In the genomic region with DNA sequence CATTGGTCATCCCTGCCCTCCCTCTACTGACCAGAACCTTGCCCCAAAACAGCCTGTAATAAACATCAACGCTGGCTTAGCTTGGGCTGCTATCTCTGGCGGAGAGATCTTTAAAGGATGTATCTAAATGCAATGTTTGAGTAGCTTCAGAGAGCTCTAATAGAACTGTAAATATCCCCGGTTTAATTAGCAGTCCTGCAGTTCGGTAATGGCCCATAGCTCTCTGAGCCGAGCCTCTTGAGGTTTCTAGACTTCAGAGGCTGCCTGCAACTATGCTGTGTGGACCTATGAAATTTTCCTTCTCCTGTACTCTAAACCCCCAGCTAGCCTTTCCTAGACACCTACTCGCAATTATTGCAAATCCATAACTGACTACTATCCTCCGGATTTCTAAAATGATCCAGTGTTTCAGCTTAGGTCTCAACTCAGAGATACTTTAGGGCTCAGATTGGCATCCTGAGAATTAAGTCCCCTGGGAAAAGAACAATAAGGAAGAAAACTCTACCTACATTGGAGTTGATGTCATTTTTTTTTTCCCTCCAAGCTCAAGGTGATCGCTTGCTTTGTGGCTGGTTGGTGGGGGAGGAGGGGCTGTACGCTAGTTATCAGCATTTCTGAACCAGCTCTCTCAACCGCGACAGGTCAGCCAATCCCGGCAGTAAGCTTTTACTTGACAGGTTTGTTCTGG, we compare ENCODE assay signal across 8 mouse cellular contexts. TPM values are rescaled to one million over a fixed set of nuclear protein-coding genes. Genes with fewer than 3 reads are reported as not detected.
DNase-seq lines count a peak whose midpoint lies in the region; ATAC-seq and TF ChIP-seq lines count a peak whose summit lies in the region.

No protein-coding gene starts in this region.

- peak overlapping the region; percentile 89 for H3K9ac ChIP-seq in ES-E14 (ENCODE audit: insufficient read depth, low read depth, low read length, poor library complexity, severe bottlenecking)
- H3K9ac ChIP-seq in forebrain, embryonic 11.5 days (ENCODE audit: low read length) = peak overlapping the region; percentile 62
- peak overlapping the region; percentile 69 for H3K9ac ChIP-seq in limb, embryonic 14.5 days (ENCODE audit: low read depth, low read length, severe bottlenecking)
- H3K9ac ChIP-seq in stomach, embryonic 15.5 days = peak overlapping the region; percentile 42; the same call in 1 of the 2 replicates

- peaks cover 13% of the 10 kb centered on the region for H3K27me3 ChIP-seq in heart, embryonic 10.5 days (ENCODE audit: insufficient read depth, poor library complexity, severe bottlenecking)
- no peaks in the 10 kb centered on the region for H3K27me3 ChIP-seq in forebrain, embryonic 11.5 days (ENCODE audit: control insufficient read depth, insufficient read depth, low read length)
- 0 out of 2 replicates have a peak, but pooled peaks cover 9% of the 10 kb centered on the region for H3K27me3 ChIP-seq in limb, embryonic 14.5 days (ENCODE audit: control insufficient read depth, insufficient read depth, low read length)
- H3K27me3 ChIP-seq in stomach, embryonic 15.5 days (replicated peaks) = no peaks in the 10 kb centered on the region; the same call in 1 of the 2 replicates

- peak overlapping the region; percentile 75 for H3K4me3 ChIP-seq in heart, embryonic 10.5 days
- H3K4me3 ChIP-seq in ES-E14 (ENCODE audit: insufficient read depth in 1 of 2, low read depth in 1 of 2, low read length in 2 of 2, poor library complexity in 1 of 2, severe bottlenecking in 1 of 2) = peak overlapping the region; percentile 77 to 98
- H3K4me3 ChIP-seq in forebrain, embryonic 11.5 days (ENCODE audit: low read depth, low read length) = peak overlapping the region; percentile 79
- H3K4me3 ChIP-seq in limb, embryonic 14.5 days (replicated peaks; ENCODE audit: low read length) = peak overlapping the region; percentile 97
- peak overlapping the region; percentile 75 for H3K4me3 ChIP-seq in stomach, embryonic 15.5 days (replicated peaks)

- 4% methylated on average over 12 of the region's 12 CpGs for WGBS in heart, embryonic 10.5 days
- 4% methylated on average over 12 of the region's 12 CpGs for WGBS in forebrain, embryonic 11.5 days
- WGBS in limb, embryonic 14.5 days = 3% methylated on average over 12 of the region's 12 CpGs
- 8% methylated on average over 12 of the region's 12 CpGs for WGBS in stomach, embryonic 15.5 days

- H3K9me3 ChIP-seq in heart, embryonic 10.5 days = no peaks in the 10 kb centered on the region
- no peaks in the 10 kb centered on the region for H3K9me3 ChIP-seq in ES-E14 (ENCODE audit: control insufficient read depth, insufficient read depth, low read depth, low read length)
- no peaks in the 10 kb centered on the region for H3K9me3 ChIP-seq in forebrain, embryonic 11.5 days (ENCODE audit: control insufficient read depth, low read length)
- H3K9me3 ChIP-seq in limb, embryonic 14.5 days (ENCODE audit: control insufficient read depth, low read length) = no peaks in the 10 kb centered on the region
- no peaks in the 10 kb centered on the region for H3K9me3 ChIP-seq in stomach, embryonic 15.5 days

- H3K27ac ChIP-seq in heart, embryonic 10.5 days = peak overlapping the region; percentile 99
- H3K27ac ChIP-seq in ES-E14 (ENCODE audit: insufficient read depth, low read depth, low read length, poor library complexity, severe bottlenecking) = peak overlapping the region; percentile 88
- H3K27ac ChIP-seq in forebrain, embryonic 11.5 days (ENCODE audit: low read depth, low read length) = no peak overlapping the region
- H3K27ac ChIP-seq in limb, embryonic 14.5 days (replicated peaks; ENCODE audit: low read depth, low read length) = no peak overlapping the region
- H3K27ac ChIP-seq in stomach, embryonic 15.5 days = peak overlapping the region; percentile 95

- no peak for DNase-seq in heart, embryonic 10.5 days (ENCODE audit: low spot score)
- no peak for DNase-seq in heart, postnatal 25 days (ENCODE audit: low spot score)
- no peak for DNase-seq in ES-E14 (ENCODE audit: low read depth, low spot score)
- no peak for DNase-seq in forebrain, embryonic 11.5 days (ENCODE audit: low spot score)
- no peak for DNase-seq in limb, embryonic 14.5 days (ENCODE audit: low spot score)
- no peak for DNase-seq in adrenal gland, adult (ENCODE audit: inconsistent age in 2 of 2, low spot score in 1 of 2)
- no peak for DNase-seq in gastrocnemius, postnatal 25 days

- no peak for ATAC-seq in forebrain, embryonic 11.5 days (replicated peaks; ENCODE audit: low FRiP score)
- no peak for ATAC-seq in limb, embryonic 14.5 days (ENCODE audit: low FRiP score, low read depth)
- ATAC-seq in stomach, embryonic 15.5 days (ENCODE audit: insufficient read depth, low FRiP score, low read depth) = no peak

- intact Hi-C loops in heart, postnatal 25 days (cut with DNase I) = loop anchor here (2.0 to 10.0 kb wide), 3 partner anchors 42 to 320 kb away; no protein-coding TSS in a partner anchor

- TF ChIP-seq POLR2A in limb, embryonic 14.5 days (IDR thresholded peaks at IDR 0.05; ENCODE audit: borderline replicate concordance, extremely low read depth, insufficient read depth, insufficient read length) = no peak

- H3K4me1 ChIP-seq in heart, embryonic 10.5 days = peaks cover 15% of the 10 kb centered on the region
- peaks cover 3 to 5% of the 10 kb centered on the region in 2 experiments; a peak in 2 of 4 replicates for H3K4me1 ChIP-seq in ES-E14 (ENCODE audit: control insufficient read depth in 2 of 2, insufficient read depth in 2 of 2, low read length in 2 of 2, poor library complexity in 1 of 2)
- no peaks in the 10 kb centered on the region for H3K4me1 ChIP-seq in forebrain, embryonic 11.5 days (replicated peaks; ENCODE audit: control insufficient read depth, insufficient read depth, low read length)
- H3K4me1 ChIP-seq in limb, embryonic 14.5 days (ENCODE audit: control insufficient read depth, insufficient read depth, low read length) = peaks cover 16% of the 10 kb centered on the region
- H3K4me1 ChIP-seq in stomach, embryonic 15.5 days = no peaks in the 10 kb centered on the region

- in situ Hi-C loops in ES-E14 (cut with MboI; ENCODE audit: low sequenced_read_pairs in 2 of 2, unreplicated experiment in 2 of 2) = loop anchor here in 1 of 2 experiments (5.0 kb wide), 1 partner anchor 33 kb away; no protein-coding TSS in a partner anchor

- peak overlapping the region; percentile 98 for H3K4me2 ChIP-seq in forebrain, embryonic 11.5 days (ENCODE audit: low read depth, low read length, severe bottlenecking)
- peak overlapping the region; percentile 96 for H3K4me2 ChIP-seq in limb, embryonic 14.5 days (replicated peaks; ENCODE audit: low read depth, low read length, severe bottlenecking)
- peak overlapping the region; percentile 91 for H3K4me2 ChIP-seq in stomach, embryonic 15.5 days

- no peaks in the 10 kb centered on the region for H3K36me3 ChIP-seq in heart, embryonic 10.5 days
- no peaks in the 10 kb centered on the region for H3K36me3 ChIP-seq in ES-E14 (ENCODE audit: control insufficient read depth, insufficient read depth, low read length, poor library complexity, severe bottlenecking)
- H3K36me3 ChIP-seq in forebrain, embryonic 11.5 days (ENCODE audit: control insufficient read depth, insufficient read depth, low read length) = no peaks in the 10 kb centered on the region
- no peaks in the 10 kb centered on the region for H3K36me3 ChIP-seq in limb, embryonic 14.5 days (ENCODE audit: control insufficient read depth, insufficient read depth, low read length)
- no peaks in the 10 kb centered on the region for H3K36me3 ChIP-seq in stomach, embryonic 15.5 days

TF ChIP-seq in ES-E14, 5 proteins besides CTCF, POLR2A, EP300 and RAD21:
- TF ChIP-seq CHD2 (IDR thresholded peaks at IDR 0.05; ENCODE audit: low read depth, low read length) (no peak), ZC3H11A (IDR thresholded peaks at IDR 0.05; ENCODE audit: borderline replicate concordance, low read depth, low read length) (no peak), HCFC1 (IDR thresholded peaks at IDR 0.05; ENCODE audit: borderline replicate concordance, insufficient read depth, low read length) (no peak), ZNF384 (IDR thresholded peaks at IDR 0.05; ENCODE audit: low read depth, low read length) (no peak), MAFK (IDR thresholded peaks at IDR 0.05; ENCODE audit: insufficient read depth, low read depth, low read length) (no peak)

RNA-seq across cellular contexts. Expression of a gene that starts 2.0 kb away (rescaled TPM):
- 4.3 and 5.4 TPM in 2 replicates for polyA plus RNA-seq in heart, embryonic 10.5 days (2016; fragmentation: Nextera tagmentation; extraction: Ambion mirVana)
- total RNA-seq in heart, postnatal 25 days (2021) = 10 to 100 TPM; 56.9 to 65.6 TPM
- total RNA-seq in ES-E14 (2012; rRNA removed) = 70.8 and 76.5 TPM in 2 replicates
- 10.1 and 11.0 TPM in 2 replicates for polyA plus RNA-seq in forebrain, embryonic 11.5 days (2014; fragmentation: Nextera tagmentation; extraction: Ambion mirVana)
- polyA plus RNA-seq in limb, embryonic 14.5 days (2012; rRNA removed) = 17.3 and 18.0 TPM in 2 replicates
- 12.2 and 14.4 TPM in 2 replicates for polyA plus RNA-seq in limb, embryonic 14.5 days (2014; fragmentation: Nextera tagmentation; extraction: Ambion mirVana)
- 9.3 and 9.7 TPM in 2 replicates for polyA plus RNA-seq in stomach, embryonic 15.5 days (2015; fragmentation: Nextera tagmentation; extraction: Ambion mirVana)
- 10 to 100 TPM; 31.8 to 35.9 TPM for total RNA-seq in gastrocnemius, postnatal 25 days (2021)

RNA-seq across cellular contexts. Expression of a gene that starts 15.7 kb away (rescaled TPM):
- 63.4 and 68.1 TPM in 2 replicates for polyA plus RNA-seq in heart, embryonic 10.5 days (2016; fragmentation: Nextera tagmentation; extraction: Ambion mirVana)
- total RNA-seq in heart, postnatal 25 days (2021) = 10 to 100 TPM; 78.6 to 79.4 TPM
- 84.9 and 99.0 TPM in 2 replicates for total RNA-seq in ES-E14 (2012; rRNA removed)
- polyA plus RNA-seq in forebrain, embryonic 11.5 days (2014; fragmentation: Nextera tagmentation; extraction: Ambion mirVana) = 94.7 and 98.4 TPM in 2 replicates
- 38.4 and 38.5 TPM in 2 replicates for polyA plus RNA-seq in limb, embryonic 14.5 days (2012; rRNA removed)
- 60.2 and 62.5 TPM in 2 replicates for polyA plus RNA-seq in limb, embryonic 14.5 days (2014; fragmentation: Nextera tagmentation; extraction: Ambion mirVana)
- polyA plus RNA-seq in stomach, embryonic 15.5 days (2015; fragmentation: Nextera tagmentation; extraction: Ambion mirVana) = 62.9 and 67.8 TPM in 2 replicates
- total RNA-seq in gastrocnemius, postnatal 25 days (2021) = 10 to 100 TPM; 47.3 to 65.2 TPM

Comparison
In these comparisons a context has a peak if more than half of its experiments do, and no peak if none do; other contexts are left out.
1. H3K27ac ChIP-seq: peak in heart, embryonic 10.5 days (single experiment), ES-E14 (single experiment) and stomach, embryonic 15.5 days (single experiment); none in forebrain, embryonic 11.5 days (single experiment) and limb, embryonic 14.5 days (single experiment).
2. Peak in every context shown above with its lines, with median percentiles within 50 percentile points of each other: H3K4me3 ChIP-seq, H3K9ac ChIP-seq and H3K4me2 ChIP-seq.